Mouse (Mus musculus): ENCODE results near the gene Sema6b.
"Not testable (repeated sequence)": the region's sequence is repeated elsewhere in the genome, so short reads cannot be mapped to it uniquely, and the experiment has no call there.

The Sema6b gene

GRCm38 (mm10) chr17:56119431-56119830 is 20.7 kb downstream of the Sema6b start:
- no peak for DNase-seq (ENCODE audit: low spot score)

GRCm38 (mm10) chr17:56117251-56117710 is 22.9 kb downstream of the Sema6b start, which contains the start of gene Plin5:
Gene Plin5, minus strand, starts transcription at chr17:56117596.
- peak; percentile 80 for DNase-seq (ENCODE audit: low spot score)

GRCm38 (mm10) chr17:56116193-56116592 is 23.9 kb downstream of the Sema6b start:
- DNase-seq (ENCODE audit: low spot score) = no peak

GRCm38 (mm10) chr17:56112743-56113142 is 27.4 kb downstream of the Sema6b start:
- no peak for DNase-seq (ENCODE audit: low spot score)

- DNase-seq (ENCODE audit: low spot score) = peak; percentile 46
These were observed 28.3 kb downstream of the Sema6b start for GRCm38 (mm10) chr17:56111864-56112263.

- DNase-seq (ENCODE audit: low spot score) = no peak
These were observed 29.1 kb downstream of the Sema6b start for GRCm38 (mm10) chr17:56111021-56111420.

- DNase-seq (ENCODE audit: low spot score) = no peak
These were observed 29.6 kb downstream of the Sema6b start for GRCm38 (mm10) chr17:56110571-56110970.

- DNase-seq (ENCODE audit: low spot score) = no peak
These were observed 30.7 kb downstream of the Sema6b start, which contains the start of gene Plin4 for GRCm38 (mm10) chr17:56109219-56110051. Gene Plin4, minus strand, starts transcription at chr17:56109803.

- DNase-seq (ENCODE audit: low spot score) = peak; percentile 57
These were observed 31.7 kb downstream of the Sema6b start for GRCm38 (mm10) chr17:56108334-56109044.

GRCm38 (mm10) chr17:56107736-56108135 is 32.4 kb downstream of the Sema6b start:
- no peak for DNase-seq (ENCODE audit: low spot score)

GRCm38 (mm10) chr17:56106981-56107380 is 33.2 kb downstream of the Sema6b start:
- no peak for DNase-seq (ENCODE audit: low spot score)

- DNase-seq (ENCODE audit: low spot score) = not testable (repeated sequence)
These were observed 33.7 kb downstream of the Sema6b start for GRCm38 (mm10) chr17:56106436-56106835.

- DNase-seq (ENCODE audit: low spot score) = not testable (repeated sequence)
These were observed 35.3 kb downstream of the Sema6b start for GRCm38 (mm10) chr17:56104821-56105220.

GRCm38 (mm10) chr17:56103465-56104285 is 36.5 kb downstream of the Sema6b start:
- no peak for DNase-seq (ENCODE audit: low spot score)

- DNase-seq (ENCODE audit: low spot score) = no peak
These were observed 37.2 kb downstream of the Sema6b start for GRCm38 (mm10) chr17:56102927-56103326.

- DNase-seq (ENCODE audit: low spot score) = no peak
These were observed 38.0 kb downstream of the Sema6b start for GRCm38 (mm10) chr17:56102158-56102557.

- DNase-seq (ENCODE audit: low spot score) = no peak
These were observed 39.3 kb downstream of the Sema6b start for GRCm38 (mm10) chr17:56100811-56101210.

- no peak for DNase-seq (ENCODE audit: low spot score)
These were observed 41.2 kb downstream of the Sema6b start for GRCm38 (mm10) chr17:56098711-56099572.

- no peak for DNase-seq (ENCODE audit: low spot score)
These were observed 42.0 kb downstream of the Sema6b start for GRCm38 (mm10) chr17:56098180-56098579.

GRCm38 (mm10) chr17:56096883-56097282 is 43.3 kb downstream of the Sema6b start:
- DNase-seq (ENCODE audit: low spot score) = no peak

GRCm38 (mm10) chr17:56092794-56093193 is 47.3 kb downstream of the Sema6b start:
- peak; percentile 71 for DNase-seq (ENCODE audit: low spot score)
